Mouse (Mus musculus): ENCODE data around the gene Gm21985. TPM values are rescaled to one million over a fixed set of nuclear protein-coding genes. Genes with fewer than 3 reads are reported as not detected.
"Not testable (repeated sequence)": the region's sequence is repeated elsewhere in the genome, so short reads cannot be mapped to it uniquely, and the experiment has no call there.

The Gm21985 gene
- polyA plus RNA-seq, 1 experiment from 2014 or later: not detected

GRCm38 (mm10) chr2:112433359-112433758 is 167.2 kb downstream of the Gm21985 start:
- Histone ChIP-seq H3K36me3 (no peaks in the 10 kb centered on the region), H3K9me3 (replicated peaks) (no peaks in the 10 kb centered on the region), H3K27me3 (replicated peaks) (no peaks in the 10 kb centered on the region), H3K4me3 (no peak overlapping the region), H3K4me2 (no peak overlapping the region), H3K27ac (no peak overlapping the region), H3K9ac (no peak overlapping the region), H3K4me1 (peaks cover 3% of the 10 kb centered on the region; the same call in 1 of the 2 replicates)
- peak; percentile 75 for ATAC-seq
- 49% methylated on average over 2 of the region's 2 CpGs for WGBS (ENCODE audit: insufficient replicate concordance)

GRCm38 (mm10) chr2:112436292-112436691 is 170.2 kb downstream of the Gm21985 start:
- H3K9me3 ChIP-seq (replicated peaks): no peaks in the 10 kb centered on the region
- no peak overlapping the region for H3K4me2 ChIP-seq
- H3K36me3 ChIP-seq: no peaks in the 10 kb centered on the region
- no peak overlapping the region for H3K27ac ChIP-seq
- no peak for ATAC-seq
- no peak overlapping the region for H3K9ac ChIP-seq
- 62% methylated on average over 4 of the region's 4 CpGs for WGBS (ENCODE audit: insufficient replicate concordance)
- H3K27me3 ChIP-seq (replicated peaks): no peaks in the 10 kb centered on the region
- H3K4me1 ChIP-seq: peaks cover 3% of the 10 kb centered on the region; the same call in 1 of the 2 replicates
- H3K4me3 ChIP-seq: no peak overlapping the region

- Histone ChIP-seq H3K4me3 (no peak overlapping the region), H3K9me3 (replicated peaks) (no peaks in the 10 kb centered on the region), H3K9ac (no peak overlapping the region), H3K4me1 (peaks cover 3% of the 10 kb centered on the region; the same call in 1 of the 2 replicates), H3K4me2 (no peak overlapping the region), H3K27me3 (replicated peaks) (no peaks in the 10 kb centered on the region), H3K36me3 (no peaks in the 10 kb centered on the region), H3K27ac (no peak overlapping the region)
- 72% methylated on average over 2 of the region's 2 CpGs for WGBS (ENCODE audit: insufficient replicate concordance)
- no peak for ATAC-seq
Observed at GRCm38 (mm10) chr2:112437589-112437988, 171.5 kb downstream of the Gm21985 start.

- H3K4me1 ChIP-seq: no peaks in the 10 kb centered on the region
- H3K36me3 ChIP-seq: no peaks in the 10 kb centered on the region
- WGBS (ENCODE audit: insufficient replicate concordance): 56% methylated on average over 2 of the region's 2 CpGs
- H3K27me3 ChIP-seq (replicated peaks): no peaks in the 10 kb centered on the region
- no peak for ATAC-seq
- no peaks in the 10 kb centered on the region for H3K9me3 ChIP-seq (replicated peaks)
- no peak overlapping the region for H3K4me3 ChIP-seq
- no peak overlapping the region for H3K4me2 ChIP-seq
- no peak overlapping the region for H3K27ac ChIP-seq
- H3K9ac ChIP-seq: no peak overlapping the region
Observed at GRCm38 (mm10) chr2:112443491-112443890, 177.4 kb downstream of the Gm21985 start.

- Histone ChIP-seq H3K9me3 (replicated peaks) (no peaks in the 10 kb centered on the region), H3K9ac (no peak overlapping the region), H3K4me3 (no peak overlapping the region), H3K4me2 (no peak overlapping the region), H3K36me3 (no peaks in the 10 kb centered on the region), H3K27ac (no peak overlapping the region), H3K4me1 (no peaks in the 10 kb centered on the region), H3K27me3 (replicated peaks) (no peaks in the 10 kb centered on the region)
- ATAC-seq: no peak
Observed at GRCm38 (mm10) chr2:112445511-112445910, 179.4 kb downstream of the Gm21985 start.

GRCm38 (mm10) chr2:112448046-112448445 is 181.9 kb downstream of the Gm21985 start:
- H3K4me2 ChIP-seq; H3K27ac ChIP-seq; H3K9ac ChIP-seq; ATAC-seq; H3K36me3 ChIP-seq; H3K27me3 ChIP-seq (replicated peaks); H3K9me3 ChIP-seq (replicated peaks); H3K4me3 ChIP-seq; H3K4me1 ChIP-seq: not testable (repeated sequence)
- 64% methylated on average over 4 of the region's 4 CpGs for WGBS (ENCODE audit: insufficient replicate concordance)

- Histone ChIP-seq H3K27me3 (replicated peaks) (no peaks in the 10 kb centered on the region), H3K4me3 (no peak overlapping the region), H3K36me3 (no peaks in the 10 kb centered on the region)
Observed at GRCm38 (mm10) chr2:112448510-112449059, 182.5 kb downstream of the Gm21985 start.

GRCm38 (mm10) chr2:112449597-112450296 is 183.6 kb downstream of the Gm21985 start:
- H3K9me3 ChIP-seq (replicated peaks): no peaks in the 10 kb centered on the region
- no peak for ATAC-seq
- no peaks in the 10 kb centered on the region for H3K36me3 ChIP-seq
- H3K27me3 ChIP-seq (replicated peaks): no peaks in the 10 kb centered on the region
- H3K4me2 ChIP-seq: no peak overlapping the region
- 29% methylated on average over 4 of the region's 4 CpGs for WGBS (ENCODE audit: insufficient replicate concordance)
- no peak overlapping the region for H3K4me3 ChIP-seq
- H3K4me1 ChIP-seq: peaks cover 6% of the 10 kb centered on the region; the same call in 1 of the 2 replicates
- no peak overlapping the region for H3K9ac ChIP-seq
- no peak overlapping the region for H3K27ac ChIP-seq

More at GRCm38 (mm10) chr2:112448510-112449059, 182.5 kb downstream of the Gm21985 start:
- no peaks in the 10 kb centered on the region for H3K9me3 ChIP-seq (replicated peaks)
- no peak overlapping the region for H3K27ac ChIP-seq
- H3K4me2 ChIP-seq: no peak overlapping the region
- H3K4me1 ChIP-seq: no peaks in the 10 kb centered on the region
- H3K9ac ChIP-seq: no peak overlapping the region
- no peak for ATAC-seq

GRCm38 (mm10) chr2:112452513-112452912 is 186.4 kb downstream of the Gm21985 start:
- H3K9ac ChIP-seq; H3K36me3 ChIP-seq; ATAC-seq; H3K4me3 ChIP-seq; H3K9me3 ChIP-seq (replicated peaks); H3K27ac ChIP-seq; H3K4me2 ChIP-seq; H3K27me3 ChIP-seq (replicated peaks): not testable (repeated sequence)
- peaks cover 22% of the 10 kb centered on the region for H3K4me1 ChIP-seq

GRCm38 (mm10) chr2:112454125-112454861 is 188.2 kb downstream of the Gm21985 start:
- Histone ChIP-seq H3K4me2 (peak overlapping the region; percentile 76), H3K9me3 (replicated peaks) (no peaks in the 10 kb centered on the region), H3K27me3 (replicated peaks) (no peaks in the 10 kb centered on the region), H3K4me3 (peak overlapping the region; percentile 83), H3K27ac (peak overlapping the region; percentile 85), H3K4me1 (peaks cover 29% of the 10 kb centered on the region), H3K9ac (peak overlapping the region; percentile 87), H3K36me3 (peaks cover 3% of the 10 kb centered on the region)
- peak; percentile 63 for ATAC-seq
- 28% methylated on average over 17 of the region's 17 CpGs for WGBS (ENCODE audit: insufficient replicate concordance)

GRCm38 (mm10) chr2:112454862-112455564 is 188.9 kb downstream of the Gm21985 start, which contains the start of gene Emc7:
Gene Emc7, plus strand, starts transcription at chr2:112454997.
- H3K4me1 ChIP-seq: peaks cover 29% of the 10 kb centered on the region
- H3K9me3 ChIP-seq (replicated peaks): no peaks in the 10 kb centered on the region
- under 1% methylated on average over 49 of the region's 49 CpGs for WGBS (ENCODE audit: insufficient replicate concordance)
- H3K27ac ChIP-seq: peak within 1 kb of the TSS; percentile 85
- H3K36me3 ChIP-seq: peaks cover 10% of the 10 kb centered on the region
- peak within 1 kb of the TSS; percentile 83 for H3K4me3 ChIP-seq
- no peaks in the 10 kb centered on the region for H3K27me3 ChIP-seq (replicated peaks)
- peak; percentile 97 for ATAC-seq
- H3K4me2 ChIP-seq: peak within 1 kb of the TSS; percentile 76
- peak within 1 kb of the TSS; percentile 87 for H3K9ac ChIP-seq

Measured in liver, embryonic 12.5 days (tissue).